Mouse (Mus musculus) hindbrain, embryonic 14.5 days (tissue): ENCODE data around the gene Plxna1. TPM values are rescaled to one million over a fixed set of nuclear protein-coding genes. Genes with fewer than 3 reads are reported as not detected.

Experiments used
- ATAC-seq: fragments of 200-750 bp; cut with Nextera tagmentation; 2 replicates; pipeline ENCODE4 v1.8.0; 2017; ENCODE audit warnings: moderate number of reproducible peaks, mild to moderate bottlenecking, moderate TSS enrichment, moderate library complexity; ENCODE audit not compliant: low FRiP score
- DNase-seq: peaks from one replicate; pipeline ENCODE4 v3.0.0-alpha.2; 2015; ENCODE audit warnings: low spot score
- H3K27ac ChIP-seq: fragments of 300-500 bp; sonication (generic); 2 replicates; pipeline ENCODE4 v1.5.1; 2014; ENCODE audit warnings: mild to moderate bottlenecking, moderate library complexity
- H3K27me3 ChIP-seq: fragments of 300-500 bp; sonication (generic); 2 replicates; pipeline ENCODE4 v1.6.1; 2014; ENCODE audit warnings: mild to moderate bottlenecking, low read length, mixed read lengths; ENCODE audit not compliant: control insufficient read depth, insufficient read depth
- H3K36me3 ChIP-seq: fragments of 300-500 bp; sonication (generic); replicated peaks from 2 replicates; pipeline ENCODE4 v1.6.1; 2014; ENCODE audit not compliant: control insufficient read depth, insufficient read depth
- H3K4me1 ChIP-seq: fragments of 300-500 bp; sonication (generic); replicated peaks from 2 replicates; pipeline ENCODE4 v1.6.1; 2014; ENCODE audit warnings: antibody characterized with exemption, low read length, mixed read lengths; ENCODE audit not compliant: control insufficient read depth, insufficient read depth
- H3K4me2 ChIP-seq: fragments of 300-500 bp; sonication (generic); replicated peaks from 2 replicates; pipeline ENCODE4 v1.6.1; 2014; ENCODE audit warnings: mild to moderate bottlenecking, moderate library complexity
- H3K4me3 ChIP-seq: fragments of 300-500 bp; sonication (generic); replicated peaks from 2 replicates; pipeline ENCODE4 v1.5.1; 2014; ENCODE audit warnings: mild to moderate bottlenecking, low read length
- H3K9ac ChIP-seq: fragments of 300-500 bp; sonication (generic); 2 replicates; pipeline ENCODE4 v1.6.1; 2014
- H3K9me3 ChIP-seq: fragments of 300-500 bp; sonication (generic); 2 replicates; pipeline ENCODE4 v1.6.1; 2016; ENCODE audit warnings: low read length; ENCODE audit not compliant: control insufficient read depth
- WGBS: fragments of 180-500 bp; shearing (Covaris S2); extraction: QIAGEN DNeasy Blood & Tissue Kit; methylation state at CpG from one replicate; pipeline ENCODE4 v1.1.7; 2014; 5-methylcytosine and 5-hydroxymethylcytosine counted together
- polyA plus RNA-seq: library from polyadenylated mRNA; unstranded; fragments of >200 nt; fragmentation: Nextera tagmentation; extraction: Ambion mirVana; gene quantifications from 2 replicates; pipeline ENCODE4 v1.2.1, GENCODE M21; 2014

The Plxna1 gene
- polyA plus RNA-seq, 1 experiment from 2014 or later = 47.3 TPM

GRCm38 (mm10) chr6:89354076-89354475, 8.3 kb downstream of the Plxna1 start:
- 82% methylated on average over 5 of the region's 5 CpGs for WGBS
- H3K4me3 ChIP-seq = no peak overlapping the region
- no peaks in the 10 kb centered on the region for H3K27me3 ChIP-seq
- peak overlapping the region; percentile 1; the same call in 1 of the 2 replicates for H3K9ac ChIP-seq
- no peak for ATAC-seq
- no peak overlapping the region for H3K27ac ChIP-seq
- no peak for DNase-seq
- H3K36me3 ChIP-seq = peaks cover 65% of the 10 kb centered on the region
- H3K4me1 ChIP-seq = peaks cover 78% of the 10 kb centered on the region
- H3K9me3 ChIP-seq = no peaks in the 10 kb centered on the region
- H3K4me2 ChIP-seq = no peak overlapping the region

DNA sequence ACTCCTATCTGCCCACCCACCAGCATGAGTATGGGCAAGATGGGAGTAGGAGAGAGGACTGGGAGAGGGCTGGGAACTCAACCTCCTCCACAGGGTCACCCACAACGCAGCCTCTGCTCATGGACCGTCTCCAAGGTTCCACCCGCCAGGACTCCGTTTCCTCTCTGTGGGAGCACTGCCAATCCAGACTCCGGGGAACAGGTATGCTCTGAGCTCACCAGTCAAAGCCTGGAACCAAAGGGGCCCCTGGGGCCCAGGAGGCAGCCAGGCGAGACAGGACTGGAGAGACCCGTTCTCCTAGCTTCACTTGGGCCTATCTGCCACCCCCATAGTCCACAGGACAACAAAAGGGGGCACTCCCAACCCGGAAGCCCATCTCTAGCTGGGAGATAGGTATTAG, 9.3 kb downstream of the Plxna1 start:
- Histone ChIP-seq H3K27ac (no peak overlapping the region), H3K4me1 (peaks cover 74% of the 10 kb centered on the region), H3K4me3 (no peak overlapping the region), H3K9ac (no peak overlapping the region), H3K36me3 (peaks cover 74% of the 10 kb centered on the region), H3K4me2 (no peak overlapping the region), H3K9me3 (no peaks in the 10 kb centered on the region), H3K27me3 (no peaks in the 10 kb centered on the region)
- WGBS = 72% methylated on average over 8 of the region's 8 CpGs
- ATAC-seq = no peak
- DNase-seq = no peak

DNA sequence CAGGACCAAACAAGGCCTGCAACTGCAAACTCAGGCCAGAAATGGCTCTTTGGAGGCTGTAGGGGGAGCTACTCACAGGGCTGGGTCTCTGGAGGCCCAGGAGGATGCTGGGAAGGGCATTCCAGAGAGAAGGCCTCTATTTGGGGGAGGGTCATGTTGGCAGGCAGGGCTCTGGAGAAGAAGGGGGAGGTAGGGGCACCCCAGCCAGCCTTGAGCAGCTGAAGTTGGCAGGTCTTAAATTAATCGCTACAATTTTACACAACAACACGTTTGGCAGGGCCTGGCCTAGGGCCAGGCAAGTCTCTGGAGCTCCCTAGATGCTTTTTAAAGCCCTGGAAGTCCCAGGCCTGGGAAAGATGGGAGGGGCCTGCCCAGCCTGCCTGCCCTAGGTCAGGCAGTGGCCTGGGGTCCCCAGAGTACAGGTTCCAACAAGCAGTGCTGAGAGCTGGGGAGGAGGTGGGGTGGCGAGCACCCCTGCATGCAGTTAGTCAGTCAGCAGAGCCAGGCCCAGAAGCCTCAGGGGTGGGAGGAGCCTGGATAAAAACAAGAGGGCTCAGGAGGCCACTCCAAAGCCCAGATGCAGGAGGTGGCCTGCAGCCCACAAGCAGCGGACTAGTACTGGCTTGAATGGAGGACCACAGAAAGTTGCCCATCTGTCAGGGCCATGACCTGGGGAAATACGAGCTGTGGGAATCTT, 10.8 kb downstream of the Plxna1 start:
- peak; percentile 71 for DNase-seq
- Histone ChIP-seq H3K4me3 (no peak overlapping the region), H3K36me3 (peaks cover 85% of the 10 kb centered on the region), H3K27me3 (no peaks in the 10 kb centered on the region), H3K9me3 (no peaks in the 10 kb centered on the region), H3K4me1 (peaks cover 71% of the 10 kb centered on the region), H3K27ac (peak overlapping the region; percentile 52), H3K9ac (no peak overlapping the region), H3K4me2 (no peak overlapping the region)
- peak; percentile 75 for ATAC-seq
- 15% methylated on average over 5 of the region's 5 CpGs for WGBS

DNA sequence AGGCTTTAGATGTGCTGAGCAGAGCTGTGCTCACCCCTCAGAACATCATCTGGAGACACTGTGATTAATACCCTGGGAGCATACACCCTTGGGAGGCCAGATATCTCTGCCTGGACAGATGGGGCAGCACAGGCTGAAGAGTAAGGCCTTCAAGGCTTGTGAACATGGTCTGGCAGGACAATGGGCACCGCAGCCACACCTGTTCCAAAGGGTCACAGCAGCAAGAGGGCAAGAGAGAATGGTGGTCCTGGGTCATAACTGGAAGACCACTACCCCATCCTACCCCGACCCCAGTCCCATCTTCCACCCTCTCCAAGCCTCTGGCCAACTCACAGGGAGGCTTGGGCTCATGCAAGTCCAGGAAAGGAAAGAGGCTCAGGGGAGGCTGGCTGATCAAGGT, 11.9 kb downstream of the Plxna1 start:
- H3K9ac ChIP-seq = no peak overlapping the region
- no peaks in the 10 kb centered on the region for H3K9me3 ChIP-seq
- 97% methylated on average over 2 of the region's 2 CpGs for WGBS
- no peak overlapping the region for H3K27ac ChIP-seq
- peaks cover 85% of the 10 kb centered on the region for H3K36me3 ChIP-seq
- peaks cover 65% of the 10 kb centered on the region for H3K4me1 ChIP-seq
- ATAC-seq (no peak), DNase-seq (no peak)
- no peak overlapping the region for H3K4me2 ChIP-seq
- H3K4me3 ChIP-seq = no peak overlapping the region
- H3K27me3 ChIP-seq = no peaks in the 10 kb centered on the region

GRCm38 (mm10) chr6:89350037-89350515, 12.3 kb downstream of the Plxna1 start:
- H3K4me2 ChIP-seq = no peak overlapping the region
- DNase-seq = no peak
- H3K27me3 ChIP-seq = no peaks in the 10 kb centered on the region
- no peak for ATAC-seq
- H3K9ac ChIP-seq = no peak overlapping the region
- no peak overlapping the region for H3K4me3 ChIP-seq
- H3K4me1 ChIP-seq = peaks cover 67% of the 10 kb centered on the region
- peaks cover 84% of the 10 kb centered on the region for H3K36me3 ChIP-seq
- H3K9me3 ChIP-seq = no peaks in the 10 kb centered on the region
- H3K27ac ChIP-seq = no peak overlapping the region
- WGBS = 64% methylated on average over 1 of the region's 1 CpGs

DNA sequence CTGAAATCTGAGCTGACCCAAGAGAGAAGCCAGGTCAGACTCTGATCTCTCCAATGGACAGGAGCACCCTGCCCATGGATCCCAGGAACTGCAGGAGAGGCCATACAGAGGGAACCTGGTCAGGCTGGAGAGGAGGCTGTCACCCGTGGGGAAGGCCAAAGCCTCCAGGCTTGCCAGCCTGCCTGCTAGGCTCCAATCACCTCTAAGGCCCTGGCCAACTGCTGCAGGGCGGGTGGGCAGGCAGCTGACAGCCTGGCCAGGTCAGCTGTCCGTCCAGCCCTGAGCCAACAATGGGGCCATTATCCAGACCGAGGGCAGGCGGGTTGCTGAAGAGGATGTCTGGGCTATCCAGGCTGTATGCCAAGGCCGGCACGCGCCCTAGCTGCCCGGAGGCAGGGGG, 14.1 kb downstream of the Plxna1 start:
- Histone ChIP-seq H3K4me1 (peaks cover 63% of the 10 kb centered on the region), H3K27me3 (no peaks in the 10 kb centered on the region), H3K27ac (no peak overlapping the region), H3K4me3 (no peak overlapping the region), H3K9me3 (no peaks in the 10 kb centered on the region), H3K9ac (no peak overlapping the region), H3K4me2 (no peak overlapping the region), H3K36me3 (peaks cover 73% of the 10 kb centered on the region)
- 75% methylated on average over 9 of the region's 9 CpGs for WGBS
- ATAC-seq (no peak), DNase-seq (no peak)

- H3K27me3 ChIP-seq = no peaks in the 10 kb centered on the region
- H3K4me1 ChIP-seq = peaks cover 57% of the 10 kb centered on the region
- no peak for DNase-seq
- 71% methylated on average over 1 of the region's 1 CpGs for WGBS
- H3K36me3 ChIP-seq = peaks cover 71% of the 10 kb centered on the region
- H3K9me3 ChIP-seq = no peaks in the 10 kb centered on the region
- no peak overlapping the region for H3K4me3 ChIP-seq
- no peak overlapping the region for H3K27ac ChIP-seq
- H3K9ac ChIP-seq = no peak overlapping the region
- no peak overlapping the region for H3K4me2 ChIP-seq
- no peak for ATAC-seq
These were observed 14.6 kb downstream of the Plxna1 start for GRCm38 (mm10) chr6:89347792-89348191.

- DNase-seq = no peak
- no peaks in the 10 kb centered on the region for H3K27me3 ChIP-seq
- 100% methylated on average over 1 of the region's 1 CpGs for WGBS
- no peaks in the 10 kb centered on the region for H3K9me3 ChIP-seq
- H3K4me2 ChIP-seq = no peak overlapping the region
- H3K36me3 ChIP-seq = peaks cover 84% of the 10 kb centered on the region
- ATAC-seq = no peak
- H3K4me1 ChIP-seq = peaks cover 39% of the 10 kb centered on the region
- no peak overlapping the region for H3K9ac ChIP-seq
- H3K27ac ChIP-seq = no peak overlapping the region
- H3K4me3 ChIP-seq = no peak overlapping the region
These were observed 16.6 kb downstream of the Plxna1 start for GRCm38 (mm10) chr6:89345855-89346254.

GRCm38 (mm10) chr6:89345486-89345785, 17.0 kb downstream of the Plxna1 start:
- no peaks in the 10 kb centered on the region for H3K27me3 ChIP-seq
- H3K9ac ChIP-seq = no peak overlapping the region
- H3K4me1 ChIP-seq = peaks cover 35% of the 10 kb centered on the region
- no peak overlapping the region for H3K4me2 ChIP-seq
- H3K36me3 ChIP-seq = peaks cover 84% of the 10 kb centered on the region
- 74% methylated on average over 3 of the region's 3 CpGs for WGBS
- H3K4me3 ChIP-seq = no peak overlapping the region
- H3K9me3 ChIP-seq = no peaks in the 10 kb centered on the region
- DNase-seq (no peak), ATAC-seq (no peak)
- no peak overlapping the region for H3K27ac ChIP-seq
